ENCODE assay signal across 1 mouse cellular context in the genomic region with DNA sequence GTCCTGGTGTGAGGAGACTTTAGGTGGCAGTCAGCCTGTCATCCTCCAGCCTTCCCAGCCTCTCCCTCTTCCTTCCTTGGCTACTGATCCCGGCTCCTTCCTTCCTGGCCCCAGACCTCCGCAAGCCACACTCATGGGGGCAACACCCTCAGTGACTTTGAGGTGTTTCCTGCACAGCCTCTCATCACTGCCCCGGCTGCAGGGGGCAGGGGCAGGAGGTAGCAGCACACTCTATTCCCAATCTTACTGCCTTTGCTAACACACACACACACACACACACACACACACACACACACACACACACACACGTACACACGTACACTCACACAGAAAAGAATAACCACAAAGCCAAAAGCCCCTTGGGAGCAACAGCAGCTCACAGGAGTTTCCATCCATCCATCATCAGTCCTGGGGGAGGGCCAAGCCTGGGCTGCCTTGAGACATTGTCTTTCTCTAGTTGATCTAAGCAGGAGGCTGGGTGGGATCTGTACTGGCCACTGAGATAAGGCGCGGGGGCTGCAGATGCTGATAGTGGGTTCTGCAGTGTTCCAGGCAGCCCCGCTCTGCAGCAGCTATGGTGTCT.
A peak's percentile ranks its signal among the peaks of the same experiment; 100 is the strongest.
TF ChIP-seq lines count a peak whose summit lies in the region.

No protein-coding gene starts in this region.

TF ChIP-seq in MEL, 35 proteins besides CTCF, POLR2A, EP300 and RAD21:
- TF ChIP-seq MAZ (IDR thresholded peaks at IDR 0.05; ENCODE audit: low read depth, low read length) = peak; percentile 79
- TF ChIP-seq UBTF (IDR thresholded peaks at IDR 0.05; ENCODE audit: borderline replicate concordance, insufficient read depth, low read depth, low read length) = no peak
- TF ChIP-seq MYB (IDR thresholded peaks at IDR 0.05; ENCODE audit: low read depth, low read length) = no peak
- TF ChIP-seq MEF2A (IDR thresholded peaks at IDR 0.05; ENCODE audit: extremely low read depth, insufficient replicate concordance, low read depth, low read length, poor library complexity, severe bottlenecking) = no peak
- TF ChIP-seq JUND (IDR thresholded peaks at IDR 0.05; ENCODE audit: low read depth, low read length) = no peak
- no peak for TF ChIP-seq MAFK (IDR thresholded peaks at IDR 0.05; ENCODE audit: borderline replicate concordance, low read depth, low read length)
- TF ChIP-seq HCFC1 (IDR thresholded peaks at IDR 0.05; ENCODE audit: low read depth, low read length) = no peak
- TF ChIP-seq TAL1 (IDR thresholded peaks at IDR 0.05; ENCODE audit: low read length) = peak; percentile 88
- TF ChIP-seq TCF12 (IDR thresholded peaks at IDR 0.05; ENCODE audit: low read depth, low read length) = peak; percentile 85
- TF ChIP-seq TBP (IDR thresholded peaks at IDR 0.05; ENCODE audit: low read depth, low read length) = 0 out of 2 replicates have a peak, but pooled peaks have one; percentile 10
- TF ChIP-seq USF2 (IDR thresholded peaks at IDR 0.05; ENCODE audit: borderline replicate concordance in 1 of 2, insufficient read depth in 1 of 2, low read depth in 1 of 2, low read length in 2 of 2) = no peak
- no peak for TF ChIP-seq SMC3 (IDR thresholded peaks at IDR 0.05; ENCODE audit: low read depth, low read length)
- no peak for TF ChIP-seq MYC (IDR thresholded peaks at IDR 0.05; ENCODE audit: low read depth, low read length)
- no peak for TF ChIP-seq GABPA (IDR thresholded peaks at IDR 0.05; ENCODE audit: low read depth, low read length)
- no peak for TF ChIP-seq CHD1 (IDR thresholded peaks at IDR 0.05; ENCODE audit: low read depth, low read length)
- TF ChIP-seq NRF1 (IDR thresholded peaks at IDR 0.05; ENCODE audit: insufficient read depth, low read depth, low read length, poor library complexity, severe bottlenecking) = no peak
- no peak for TF ChIP-seq E2F4 (IDR thresholded peaks at IDR 0.05; ENCODE audit: borderline replicate concordance, low read depth, low read length)
- no peak for TF ChIP-seq POLR2AphosphoS2 (IDR thresholded peaks at IDR 0.05; ENCODE audit: low read length)
- peak; percentile 90 for TF ChIP-seq GATA1 (IDR thresholded peaks at IDR 0.05; ENCODE audit: low read depth, low read length)
- no peak for TF ChIP-seq ZNF384 (IDR thresholded peaks at IDR 0.05; ENCODE audit: low read depth, low read length)
- TF ChIP-seq CHD2 (IDR thresholded peaks at IDR 0.05; ENCODE audit: low read length) = no peak
- TF ChIP-seq MXI1 (IDR thresholded peaks at IDR 0.05; ENCODE audit: low read depth, low read length) = no peak
- no peak for TF ChIP-seq ZKSCAN1 (IDR thresholded peaks at IDR 0.05; ENCODE audit: low read depth, low read length)
- no peak for TF ChIP-seq POLR2AphosphoS5 (IDR thresholded peaks at IDR 0.05; ENCODE audit: borderline replicate concordance, low read depth, low read length)
- no peak for TF ChIP-seq BHLHE40 (IDR thresholded peaks at IDR 0.05; ENCODE audit: borderline replicate concordance, low read depth, low read length)
- TF ChIP-seq ZMIZ1 (IDR thresholded peaks at IDR 0.05; ENCODE audit: low read depth, low read length) = no peak
- TF ChIP-seq KAT2A (conservative IDR thresholded peaks at IDR 0.05; ENCODE audit: low read depth, low read length) = no peak
- TF ChIP-seq SIN3A (IDR thresholded peaks at IDR 0.05; ENCODE audit: low read length) = peak; percentile 33; the same call in 1 of the 2 replicates
- peak; percentile 70; the same call in 1 of the 2 replicates for TF ChIP-seq ETS1 (IDR thresholded peaks at IDR 0.05; ENCODE audit: low read depth, low read length)
- TF ChIP-seq ZC3H11A (IDR thresholded peaks at IDR 0.05; ENCODE audit: low read depth, low read length) = no peak
- no peak for TF ChIP-seq MAX (IDR thresholded peaks at IDR 0.05; ENCODE audit: low read length)
- TF ChIP-seq NELFE (IDR thresholded peaks at IDR 0.05; ENCODE audit: low read depth, low read length) = no peak
- peak; percentile 61 for TF ChIP-seq RCOR1 (IDR thresholded peaks at IDR 0.05; ENCODE audit: low read depth, low read length)
- TF ChIP-seq USF1 (IDR thresholded peaks at IDR 0.05; ENCODE audit: low read depth, low read length) = no peak
- no peak for TF ChIP-seq ELF1 (IDR thresholded peaks at IDR 0.05; ENCODE audit: low read depth, low read length)
